Mouse (Mus musculus): ENCODE measurements around the gene Lias.

Gene Lias

GRCm38 (mm10) chr5:65425251-65425650 is 34.0 kb downstream of the Lias start:
- DNase-seq (ENCODE audit: low read depth, low spot score) = no peak

- no peak for DNase-seq (ENCODE audit: low read depth, low spot score)
Measured at GRCm38 (mm10) chr5:65428321-65428720, 37.0 kb downstream of the Lias start.

- no peak for DNase-seq (ENCODE audit: low read depth, low spot score)
Measured at GRCm38 (mm10) chr5:65429441-65429840, 38.1 kb downstream of the Lias start.

GRCm38 (mm10) chr5:65434471-65435362 is 43.4 kb downstream of the Lias start:
- DNase-seq (ENCODE audit: low read depth, low spot score) = peak; percentile 20

- DNase-seq (ENCODE audit: low read depth, low spot score) = no peak
Measured at GRCm38 (mm10) chr5:65435363-65435805, 44.1 kb downstream of the Lias start.

- DNase-seq (ENCODE audit: low read depth, low spot score) = peak; percentile 96
Measured at GRCm38 (mm10) chr5:65435806-65436561, 44.7 kb downstream of the Lias start, which contains the start of gene Ugdh. Gene Ugdh (minus strand): TSS chr5:65435949.

- no peak for DNase-seq (ENCODE audit: low read depth, low spot score)
Measured at GRCm38 (mm10) chr5:65438041-65438440, 46.7 kb downstream of the Lias start.

- no peak for DNase-seq (ENCODE audit: low read depth, low spot score)
Measured at GRCm38 (mm10) chr5:65444981-65445380, 53.7 kb downstream of the Lias start.

GRCm38 (mm10) chr5:65446756-65447155 is 55.5 kb downstream of the Lias start:
- DNase-seq (ENCODE audit: low read depth, low spot score) = no peak

- no peak for DNase-seq (ENCODE audit: low read depth, low spot score)
Measured at GRCm38 (mm10) chr5:65447826-65448225, 56.5 kb downstream of the Lias start.

- no peak for DNase-seq (ENCODE audit: low read depth, low spot score)
Measured at GRCm38 (mm10) chr5:65448941-65449340, 57.6 kb downstream of the Lias start.

GRCm38 (mm10) chr5:65454771-65455170 is 63.5 kb downstream of the Lias start:
- no peak for DNase-seq (ENCODE audit: low read depth, low spot score)

GRCm38 (mm10) chr5:65457086-65457827 is 66.0 kb downstream of the Lias start:
- DNase-seq (ENCODE audit: low read depth, low spot score) = no peak

GRCm38 (mm10) chr5:65457846-65458245 is 66.5 kb downstream of the Lias start:
- no peak for DNase-seq (ENCODE audit: low read depth, low spot score)

- DNase-seq (ENCODE audit: low read depth, low spot score) = no peak
Measured at GRCm38 (mm10) chr5:65459454-65459853, 68.2 kb downstream of the Lias start.

Measured in CD4-positive helper T cell, adult 2 months (primary cell).